Mouse (Mus musculus) thymus, postnatal 0 days (tissue): ENCODE data around the gene Smg6. TPM values are rescaled to one million over a fixed set of nuclear protein-coding genes. Genes with fewer than 3 reads are reported as not detected.
A peak's percentile ranks its signal among the peaks of the same experiment; 100 is the strongest.
"Not testable (repeated sequence)": the region's sequence is repeated elsewhere in the genome, so short reads cannot be mapped to it uniquely, and the experiment has no call there.

Experiments used
- DNase-seq: peaks from one replicate; pipeline ENCODE4 v3.0.0-alpha.2; 2015; ENCODE audit warnings: low spot score
- polyA plus RNA-seq: library from polyadenylated mRNA; unstranded; fragments of >200 nt; fragmentation: Nextera tagmentation; extraction: Ambion mirVana; gene quantifications from 2 replicates; pipeline ENCODE4 v1.2.1, GENCODE M21; 2015

The Smg6 gene
- polyA plus RNA-seq, 1 experiment from 2014 or later = 15.8 TPM

- peak; percentile 43 for DNase-seq
Observed at GRCm38 (mm10) chr11:75166861-75167642, 241.4 kb downstream of the Smg6 start.

DNA sequence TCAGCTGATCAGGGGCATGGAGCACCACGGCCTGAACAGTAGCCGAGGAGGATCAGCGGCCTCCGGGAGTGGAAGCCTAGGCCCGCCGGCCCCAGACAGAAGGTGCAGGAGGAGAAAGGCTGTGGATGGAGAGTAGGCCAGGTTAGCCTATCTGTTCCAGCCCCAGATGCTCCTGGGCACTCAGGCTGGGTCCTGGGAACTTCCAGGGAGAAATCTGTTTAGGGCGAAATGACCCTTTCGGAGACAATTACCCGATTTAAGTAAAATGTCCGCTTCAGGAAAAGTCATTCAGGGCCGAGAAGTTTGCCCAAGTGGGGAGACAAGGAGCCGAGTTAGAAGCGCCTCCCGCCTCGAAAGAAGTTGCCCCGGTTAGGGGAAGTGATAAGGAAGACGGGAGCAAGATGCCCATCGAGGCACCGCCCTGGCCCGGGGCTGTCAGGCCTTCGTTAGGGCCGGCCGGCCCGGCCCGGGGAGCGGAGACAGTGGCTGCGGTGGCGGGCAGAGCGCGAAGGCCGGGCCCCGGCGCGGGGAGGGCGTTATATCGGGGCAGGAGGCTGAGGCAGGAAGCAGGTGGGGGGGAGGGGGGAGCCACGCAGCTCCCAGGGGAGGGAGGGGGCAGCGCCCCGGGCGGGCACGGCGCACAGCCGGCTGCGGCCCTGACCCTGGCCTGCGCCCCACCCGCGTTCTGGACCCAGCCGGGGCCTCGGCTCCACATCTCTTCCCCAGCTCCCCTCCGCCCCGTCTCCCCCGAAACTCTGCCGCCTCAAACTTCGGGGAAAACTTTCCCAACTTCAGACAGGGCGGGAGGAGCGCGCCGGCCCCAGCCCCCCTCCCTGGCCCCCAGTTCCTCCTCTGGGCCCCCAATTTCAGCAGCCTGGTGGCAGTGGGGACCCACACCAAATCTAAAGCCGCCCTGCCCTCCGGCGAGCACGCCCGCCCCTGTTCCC, 242.3 kb downstream of the Smg6 start:
- DNase-seq = peak; percentile 26

GRCm38 (mm10) chr11:75168590-75169361, 243.2 kb downstream of the Smg6 start:
- DNase-seq = peak; percentile 85

GRCm38 (mm10) chr11:75169405-75170080, 243.9 kb downstream of the Smg6 start, which contains the start of gene Hic1:
Hic1 (minus strand) TSS chr11:75169519.
- DNase-seq = no peak

GRCm38 (mm10) chr11:75170136-75170751, 244.6 kb downstream of the Smg6 start:
- peak; percentile 85 for DNase-seq

DNA sequence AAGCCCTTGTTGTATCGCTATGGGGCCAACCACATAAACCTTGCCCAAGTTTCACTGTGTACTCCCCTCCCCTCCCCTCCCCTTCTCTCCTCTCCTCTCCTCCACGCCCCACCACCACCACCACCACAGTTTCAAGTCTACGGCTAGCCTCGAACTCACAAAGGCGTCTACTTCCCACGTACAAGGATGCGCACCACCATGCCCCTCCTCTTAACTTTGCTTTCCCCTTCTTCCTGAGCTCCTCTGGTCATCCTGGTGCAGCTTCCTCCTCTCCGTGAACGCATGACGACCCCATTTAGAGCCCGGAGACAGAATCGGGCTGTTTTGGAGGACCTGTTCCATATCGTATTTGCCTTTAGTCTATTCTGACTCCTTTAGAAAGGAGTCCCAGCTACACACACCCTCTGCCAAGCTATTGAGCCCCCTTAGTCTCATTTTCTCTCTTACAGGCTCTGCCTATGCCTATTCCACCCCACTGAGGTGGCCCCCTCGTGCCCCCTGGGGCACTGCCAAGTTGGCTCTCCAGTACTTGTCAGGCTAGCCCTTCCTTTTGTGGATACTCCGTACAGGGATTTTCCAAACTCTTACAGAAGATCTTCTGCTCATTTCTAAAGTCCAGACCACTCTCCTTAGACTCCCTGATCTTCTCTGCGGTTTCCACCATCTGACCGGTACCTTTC, 245.7 kb downstream of the Smg6 start:
- DNase-seq = no peak

DNA sequence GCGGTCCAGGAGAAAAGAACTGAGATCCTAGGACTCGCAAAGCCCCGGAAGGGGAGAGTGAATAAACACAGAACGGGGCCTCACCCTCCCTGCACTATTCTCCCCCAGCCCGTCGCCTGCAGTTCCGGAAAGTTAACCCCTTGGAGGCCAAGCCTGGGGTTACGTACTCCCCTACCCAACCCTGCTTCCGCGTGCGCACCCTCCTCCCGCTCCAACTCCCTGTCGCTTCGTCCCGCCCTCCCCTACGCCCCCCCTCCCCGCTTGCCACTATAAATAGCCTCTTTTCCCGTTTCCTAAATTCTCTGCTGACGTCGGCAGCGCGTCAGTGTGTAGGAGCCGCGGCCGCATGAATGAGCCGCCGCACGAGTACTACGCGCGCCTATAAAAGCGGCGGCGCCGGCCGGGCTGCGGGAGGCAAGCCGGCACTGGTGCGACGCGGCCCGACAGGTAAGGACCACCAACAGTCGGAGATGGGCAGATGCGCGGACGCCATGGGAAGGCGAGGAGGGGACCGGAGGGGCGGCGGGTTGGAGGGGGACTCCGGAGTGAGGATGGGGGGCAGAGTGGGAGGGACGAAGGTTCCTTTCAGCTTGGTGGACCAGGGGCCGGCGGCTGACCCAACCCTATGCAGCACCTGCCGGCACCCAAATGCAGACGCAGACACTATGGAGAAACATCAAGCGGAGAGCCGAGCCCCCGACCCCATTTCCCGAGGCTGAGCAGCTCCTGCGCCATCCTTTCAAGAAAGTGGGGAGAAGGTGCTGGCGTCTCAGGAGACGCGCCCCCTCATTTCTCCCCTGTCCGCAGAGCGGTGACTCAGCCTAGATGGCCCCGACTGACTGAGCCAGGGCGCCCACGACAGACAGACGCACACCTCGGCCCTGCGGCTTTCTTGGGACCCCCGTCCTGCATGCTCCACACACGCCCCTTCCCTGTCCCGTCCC, 246.8 kb downstream of the Smg6 start:
- DNase-seq = peak; percentile 56

- DNase-seq = peak; percentile 84
Observed at GRCm38 (mm10) chr11:75173095-75173798, 247.6 kb downstream of the Smg6 start.

DNA sequence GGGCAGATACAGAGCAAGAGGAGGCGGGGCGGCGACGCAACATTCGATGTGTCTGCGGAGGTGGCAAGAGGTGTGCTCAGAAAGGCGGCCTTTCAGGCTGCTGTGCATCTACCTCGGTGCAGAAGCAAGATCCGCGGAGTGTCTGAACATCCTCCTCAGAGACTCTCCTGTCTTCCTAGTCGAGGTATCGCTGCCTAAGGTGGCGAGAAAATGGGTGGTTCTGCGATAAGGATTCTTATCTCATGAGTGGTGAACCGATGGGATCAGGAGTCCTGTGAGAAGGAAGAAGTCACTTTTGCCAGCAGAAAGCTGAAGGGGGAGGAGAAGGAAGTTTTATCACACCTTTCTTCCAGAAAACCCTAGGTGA, 248.2 kb downstream of the Smg6 start:
- DNase-seq = no peak

DNA sequence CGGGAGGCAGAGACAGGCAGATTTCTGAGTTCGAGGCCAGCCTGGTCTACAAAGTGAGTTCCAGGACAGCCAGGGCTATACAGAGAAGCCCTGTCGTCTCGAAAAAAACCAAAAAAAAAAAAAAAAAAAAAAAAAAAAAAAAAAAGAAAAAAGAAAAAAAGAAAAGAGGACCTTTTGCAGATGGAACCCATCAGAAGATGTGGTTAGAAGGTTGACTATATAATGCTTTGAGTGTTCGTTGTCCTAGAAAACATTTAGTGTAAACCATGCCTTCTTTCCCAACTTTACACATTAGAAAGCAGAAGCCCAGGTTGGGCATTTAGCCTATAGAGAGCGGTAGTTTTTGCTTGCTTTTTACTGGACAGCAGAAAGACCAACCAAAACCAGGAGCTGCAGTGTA, 249.0 kb downstream of the Smg6 start:
- DNase-seq = not testable (repeated sequence)

DNA sequence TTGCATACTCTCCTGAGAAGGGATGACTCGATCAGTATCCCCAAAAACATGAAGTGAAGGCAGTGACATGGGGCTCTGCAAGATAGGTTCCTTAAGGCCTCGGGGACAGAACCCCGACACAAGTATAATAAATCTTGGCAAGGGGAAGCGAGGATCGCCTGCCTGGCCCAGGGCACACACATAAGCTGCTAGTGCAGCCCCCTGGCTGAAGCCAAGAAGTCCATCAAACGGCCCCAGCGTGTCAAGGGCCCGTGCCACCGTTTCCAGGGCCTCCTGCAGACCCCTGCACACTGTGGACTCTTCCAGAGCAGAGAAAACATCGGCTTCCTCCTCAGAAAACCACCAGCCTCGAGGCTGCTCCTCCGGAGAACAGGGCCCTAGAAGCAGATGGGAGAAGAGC, 252.4 kb downstream of the Smg6 start:
- peak; percentile 14 for DNase-seq

DNA sequence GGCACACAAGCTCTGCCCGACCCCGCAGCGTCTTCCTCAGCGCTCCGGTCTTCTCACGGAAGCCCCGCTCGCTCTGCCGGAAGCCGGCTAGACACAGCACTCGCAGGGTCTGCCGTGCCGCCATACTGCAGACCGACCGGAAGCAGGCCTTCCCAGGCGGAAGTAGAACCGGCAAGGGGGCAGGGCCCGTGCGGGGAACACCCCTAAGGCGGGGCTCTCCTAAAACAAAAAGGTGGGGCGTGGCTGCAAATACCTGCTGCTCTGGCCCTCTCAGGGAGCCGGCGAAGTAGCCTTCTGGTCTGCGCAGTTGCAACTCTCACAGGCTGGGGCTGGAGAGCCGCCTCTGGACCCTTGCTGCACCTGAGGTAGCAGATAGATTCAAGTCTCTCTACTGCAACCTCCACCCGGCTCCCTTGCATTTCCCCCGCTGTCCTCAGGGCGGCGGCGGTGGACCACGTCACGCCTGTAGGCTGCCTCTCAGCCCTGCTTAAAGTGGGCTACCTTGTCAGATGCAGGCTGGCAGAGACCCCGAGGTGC, 253.1 kb downstream of the Smg6 start, which contains the start of gene Ovca2:
Ovca2 (minus strand) TSS at position 164 of the 537 bp plus-strand sequence.
- DNase-seq = peak; percentile 96

- no peak for DNase-seq
Observed at GRCm38 (mm10) chr11:75183917-75184570, 258.4 kb downstream of the Smg6 start.

GRCm38 (mm10) chr11:75184573-75184972, 258.9 kb downstream of the Smg6 start:
- no peak for DNase-seq

GRCm38 (mm10) chr11:75184986-75185385, 259.4 kb downstream of the Smg6 start:
- no peak for DNase-seq

- DNase-seq = no peak
Observed at GRCm38 (mm10) chr11:75189713-75190370, 264.2 kb downstream of the Smg6 start.

- peak; percentile 85 for DNase-seq
Observed at GRCm38 (mm10) chr11:75190371-75190724, 264.7 kb downstream of the Smg6 start.
